Mouse (Mus musculus): ENCODE measurements around the gene Kcnh2. TPM values are rescaled to one million over a fixed set of nuclear protein-coding genes. Genes with fewer than 3 reads are reported as not detected.

The Kcnh2 gene
- polyA plus RNA-seq, 1 experiment from 2014 or later, result 0.08 TPM

GRCm38 (mm10) chr5:24270941-24271340 lies 80.5 kb downstream of the Kcnh2 start:
- 64% methylated on average over 4 of the region's 4 CpGs for whole genome bisulfite sequencing (ENCODE audit: insufficient replicate concordance)
- no peaks in the 10 kb centered on the region for H3K36me3 ChIP-seq (replicated peaks; ENCODE audit: insufficient read depth, low read length)
- DNase-seq (no peak), ATAC-seq (no peak)
- TF ChIP-seq CTCF (IDR thresholded peaks at IDR 0.05; ENCODE audit: low read depth) (no peak), EP300 (IDR thresholded peaks at IDR 0.05; ENCODE audit: low read depth) (no peak)
- H3K9me3 ChIP-seq (ENCODE audit: low read length), result no peaks in the 10 kb centered on the region
- no peak overlapping the region for H3K4me2 ChIP-seq (ENCODE audit: low read depth, low read length)
- no peak overlapping the region for H3K4me3 ChIP-seq (ENCODE audit: low read depth, low read length)
- no peaks in the 10 kb centered on the region for H3K4me1 ChIP-seq (ENCODE audit: insufficient read depth)
- no peak overlapping the region for H3K9ac ChIP-seq (replicated peaks)
- H3K27ac ChIP-seq (ENCODE audit: low read depth), result no peak overlapping the region
- no peaks in the 10 kb centered on the region for H3K27me3 ChIP-seq (ENCODE audit: insufficient read depth, low read length)

Other genes with a start within 250 kb of the Kcnh2 start
- 4.4 and 5.3 TPM in 2 replicates for gene Nupl2, start 186.6 kb downstream of the Kcnh2 start, polyA plus RNA-seq (2015; fragmentation: Nextera tagmentation; extraction: Ambion mirVana)
- gene Nos3, start 13.2 kb upstream of the Kcnh2 start, polyA plus RNA-seq (2015; fragmentation: Nextera tagmentation; extraction: Ambion mirVana), result 1.7 and 1.8 TPM in 2 replicates
- gene Atg9b, start 40.5 kb upstream of the Kcnh2 start, polyA plus RNA-seq (2015; fragmentation: Nextera tagmentation; extraction: Ambion mirVana), result 0.25 and 0.48 TPM in 2 replicates
- gene Abcb8, start 42.1 kb upstream of the Kcnh2 start, polyA plus RNA-seq (2015; fragmentation: Nextera tagmentation; extraction: Ambion mirVana), result 20.3 and 22.3 TPM in 2 replicates
- gene Asic3, start 61.8 kb upstream of the Kcnh2 start, polyA plus RNA-seq (2015; fragmentation: Nextera tagmentation; extraction: Ambion mirVana), result 0.11 TPM in 1 of 2 replicates, not detected in the other
- 11.5 and 13.1 TPM in 2 replicates for gene Cdk5, start 71.9 kb upstream of the Kcnh2 start, polyA plus RNA-seq (2015; fragmentation: Nextera tagmentation; extraction: Ambion mirVana)
- gene Slc4a2, start 72.2 kb upstream of the Kcnh2 start, polyA plus RNA-seq (2015; fragmentation: Nextera tagmentation; extraction: Ambion mirVana), result 7.5 and 8.3 TPM in 2 replicates
- gene Fastk, start 93.7 kb upstream of the Kcnh2 start, polyA plus RNA-seq (2015; fragmentation: Nextera tagmentation; extraction: Ambion mirVana), result 40.6 and 46.9 TPM in 2 replicates
- gene Tmub1, start 96.2 kb upstream of the Kcnh2 start, polyA plus RNA-seq (2015; fragmentation: Nextera tagmentation; extraction: Ambion mirVana), result 5.2 and 5.5 TPM in 2 replicates
- 8.3 and 9.1 TPM in 2 replicates for gene Agap3, start 100.6 kb upstream of the Kcnh2 start, polyA plus RNA-seq (2015; fragmentation: Nextera tagmentation; extraction: Ambion mirVana)
- not detected in 2 replicates for gene Gbx1, start 175.6 kb upstream of the Kcnh2 start, polyA plus RNA-seq (2015; fragmentation: Nextera tagmentation; extraction: Ambion mirVana)
- gene Asb10, start 189.4 kb upstream of the Kcnh2 start, polyA plus RNA-seq (2015; fragmentation: Nextera tagmentation; extraction: Ambion mirVana), result 0.06 and 0.14 TPM in 2 replicates
- not detected in 2 replicates for gene 4931409K22Rik, start 205.2 kb upstream of the Kcnh2 start, polyA plus RNA-seq (2015; fragmentation: Nextera tagmentation; extraction: Ambion mirVana)
- gene Abcf2, start 225.9 kb upstream of the Kcnh2 start, polyA plus RNA-seq (2015; fragmentation: Nextera tagmentation; extraction: Ambion mirVana), result 24.9 and 26.4 TPM in 2 replicates
- 13.8 and 15.9 TPM in 2 replicates for gene Chpf2, start 235.1 kb upstream of the Kcnh2 start, polyA plus RNA-seq (2015; fragmentation: Nextera tagmentation; extraction: Ambion mirVana)

All from liver, postnatal 0 days (tissue).